Mouse (Mus musculus): ENCODE data around the gene Gm3047. TPM values are rescaled to one million over a fixed set of nuclear protein-coding genes. Genes with fewer than 3 reads are reported as not detected.
"Not testable (repeated sequence)": the region's sequence is repeated elsewhere in the genome, so short reads cannot be mapped to it uniquely, and the experiment has no call there.

The Gm3047 gene
- total RNA-seq (2021) = not detected
- long read RNA-seq, experiment 1 = 0 reads
- long read RNA-seq, experiment 2 = 0 reads

- not testable (repeated sequence) for DNase-seq
Measured at GRCm38 (mm10) chr14:4555105-4555504, at the start of gene Gm3047. Gm3047 (plus strand) TSS chr14:4555405.

Other genes with a start within 250 kb of the Gm3047 start
- gene Gm3149, start 238.1 kb upstream of the Gm3047 start, total RNA-seq (2021) = not detected
- gene 2610042L04Rik, start 220.6 kb upstream of the Gm3047 start, total RNA-seq (2021) = not detected
- not detected for gene Gm3159, start 157.9 kb upstream of the Gm3047 start, total RNA-seq (2021)
- gene Gm3164, start 140.0 kb upstream of the Gm3047 start, total RNA-seq (2021) = under 1 TPM in 1 of 2 experiments, not detected in 1; 0.28 TPM
- gene Gm3173, start 124.4 kb upstream of the Gm3047 start, total RNA-seq (2021) = not detected
- not detected for gene Gm3182, start 73.7 kb upstream of the Gm3047 start, total RNA-seq (2021)
- not detected for gene Gm8159, start 76.9 kb downstream of the Gm3047 start, total RNA-seq (2021)
- gene Gm3239, start 108.8 kb downstream of the Gm3047 start, total RNA-seq (2021) = not detected
- gene Gm7876, start 153.8 kb downstream of the Gm3047 start, total RNA-seq (2021) = not detected
- not detected for gene Gm3252, start 171.4 kb downstream of the Gm3047 start, total RNA-seq (2021)
- not detected for gene Gm9602, start 220.9 kb downstream of the Gm3047 start, total RNA-seq (2021)